Mouse (Mus musculus) v-Abl transformed pro-B cells (cell line): ENCODE data around the gene Ckmt1.

Experiments
- in situ Hi-C, 2 experiments: fragments of 400-800 bp; cut with MboI; formaldehyde crosslinking; loops; one replicate each; pipeline ENCODE4 v1.15.1; 2025; ENCODE audit not compliant: unreplicated experiment in 2 of 2

Ckmt1 gene

DNA sequence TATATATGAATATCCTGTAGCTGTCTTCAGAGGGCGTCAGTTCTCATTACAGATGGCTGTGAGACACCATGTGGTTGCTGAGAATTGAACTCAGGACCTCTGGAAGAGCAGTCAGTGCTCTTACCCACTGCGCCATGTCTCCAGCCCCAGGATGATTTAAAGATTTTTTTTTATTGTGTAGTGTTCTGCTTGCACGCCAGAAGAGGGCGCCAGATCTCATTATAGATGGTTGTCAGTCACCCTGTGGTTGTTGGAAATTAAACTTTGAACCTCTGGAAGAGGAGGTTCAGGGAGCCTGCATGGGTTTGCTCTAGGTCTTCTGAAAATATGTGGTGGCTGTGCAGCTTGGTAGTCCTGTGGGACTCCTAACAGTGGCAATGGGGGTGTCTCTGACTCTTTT lies 50.6 kb downstream of the Ckmt1 start:
- in situ Hi-C loops = loop anchor here (5.0 to 10.0 kb wide), 2 partner anchors 74 to 427 kb away; no protein-coding TSS in a partner anchor

GRCm38 (mm10) chr2:121412843-121413386 lies 55.4 kb downstream of the Ckmt1 start:
- in situ Hi-C loops = loop anchor here in 1 of 2 experiments (5.0 kb wide), 1 partner anchor 34 kb away; the partner anchor contains the start of gene Serf2
